Mouse (Mus musculus): ENCODE data around the gene Kat2b. TPM values are rescaled to one million over a fixed set of nuclear protein-coding genes. Genes with fewer than 3 reads are reported as not detected.
A peak's percentile ranks its signal among the peaks of the same experiment; 100 is the strongest.
"Not testable (repeated sequence)": the region's sequence is repeated elsewhere in the genome, so short reads cannot be mapped to it uniquely, and the experiment has no call there.

Gene Kat2b
- total and polyA plus RNA-seq, 3 experiments: 25.2 to 81.3 (median 76.0) TPM

DNA sequence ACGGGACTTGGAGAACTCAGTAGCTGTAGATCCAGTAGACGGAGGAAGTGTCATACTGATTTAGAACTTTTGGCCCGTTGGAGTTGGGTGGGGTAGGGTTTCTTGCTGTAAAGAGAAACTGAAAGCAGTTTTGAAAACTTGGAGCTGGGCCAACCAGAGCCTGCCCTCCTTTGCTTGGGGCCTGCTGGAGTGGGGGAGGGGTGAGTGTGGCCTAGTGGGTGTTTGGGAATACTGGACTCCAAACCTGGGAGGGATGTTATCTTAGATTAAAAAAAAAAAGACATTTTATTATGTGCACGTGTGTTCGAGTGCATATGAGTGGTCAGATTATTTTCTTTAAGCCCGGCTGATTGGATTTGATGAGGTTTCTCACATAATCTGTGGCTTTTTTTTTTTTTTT, 3.2 kb downstream of the Kat2b start:
- DNase-seq: peak; percentile 84

DNA sequence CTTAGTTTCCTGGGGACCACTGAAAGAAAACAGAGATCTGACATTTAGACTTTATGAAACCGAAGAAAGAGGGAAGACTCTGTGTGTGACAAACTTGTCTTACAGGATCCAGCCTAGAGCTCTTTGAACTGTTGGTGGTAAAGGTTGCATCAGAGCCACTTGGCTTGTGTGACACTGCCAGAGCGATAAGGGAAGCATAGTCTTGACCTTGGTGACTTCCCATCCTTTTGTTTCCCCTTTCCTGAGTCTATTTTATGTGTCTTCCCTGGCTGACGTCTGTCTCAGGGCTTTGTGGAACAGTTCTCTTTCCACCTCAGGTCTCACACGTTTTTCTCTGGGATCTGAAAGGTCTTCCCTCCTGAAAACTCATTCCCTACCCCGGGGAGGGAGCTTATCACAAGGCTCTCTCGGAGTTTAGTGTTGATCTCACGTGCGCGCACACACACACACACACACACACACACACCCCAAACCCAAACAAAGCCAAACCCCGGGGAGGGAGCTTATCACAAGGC, 3.8 kb downstream of the Kat2b start:
- DNase-seq: peak; percentile 47

DNA sequence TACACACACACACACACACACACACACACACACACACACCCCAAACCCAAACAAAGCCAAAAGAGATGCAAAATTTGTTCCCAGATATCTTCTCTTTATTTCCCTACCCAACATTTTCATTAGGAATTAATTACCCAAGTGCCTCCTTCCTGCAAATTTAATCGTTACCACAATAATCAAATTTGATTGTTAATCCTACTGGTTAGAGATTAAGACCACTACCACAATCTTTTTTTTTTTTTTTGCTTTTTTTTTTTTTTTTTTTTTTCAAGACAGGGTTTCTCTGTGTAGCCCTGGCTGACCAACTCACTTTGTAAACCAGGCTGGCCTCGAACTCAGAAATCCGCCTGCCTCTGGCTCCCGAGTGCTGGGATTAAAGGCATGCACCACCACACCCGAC, 4.3 kb downstream of the Kat2b start:
- not testable (repeated sequence) for DNase-seq

DNA sequence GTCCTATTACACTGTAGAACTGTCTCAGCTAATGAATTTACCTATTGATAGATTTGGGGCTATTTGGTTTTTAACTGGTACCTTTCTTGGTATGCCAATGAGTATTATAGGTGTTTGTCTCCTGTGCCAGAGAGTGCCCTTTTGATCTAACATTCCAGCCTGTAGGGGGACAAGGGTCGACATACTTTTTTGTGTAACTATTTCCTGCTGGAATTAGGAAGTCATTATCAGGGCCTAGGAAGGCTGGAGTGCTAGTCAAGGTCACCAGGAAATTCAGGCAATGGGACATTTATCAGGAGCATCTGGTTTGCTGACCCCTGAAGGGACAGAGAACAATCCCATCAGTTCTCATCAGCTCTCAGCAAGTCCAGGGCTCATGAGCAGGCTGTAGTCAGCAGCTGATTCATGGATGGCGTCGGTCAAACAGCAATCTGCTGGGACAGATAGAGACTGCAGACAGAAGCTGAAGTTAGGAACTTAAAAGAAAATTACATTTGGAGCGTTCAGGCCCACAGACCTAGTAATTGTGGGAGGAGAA, 6.4 kb downstream of the Kat2b start:
- no peak for DNase-seq

DNA sequence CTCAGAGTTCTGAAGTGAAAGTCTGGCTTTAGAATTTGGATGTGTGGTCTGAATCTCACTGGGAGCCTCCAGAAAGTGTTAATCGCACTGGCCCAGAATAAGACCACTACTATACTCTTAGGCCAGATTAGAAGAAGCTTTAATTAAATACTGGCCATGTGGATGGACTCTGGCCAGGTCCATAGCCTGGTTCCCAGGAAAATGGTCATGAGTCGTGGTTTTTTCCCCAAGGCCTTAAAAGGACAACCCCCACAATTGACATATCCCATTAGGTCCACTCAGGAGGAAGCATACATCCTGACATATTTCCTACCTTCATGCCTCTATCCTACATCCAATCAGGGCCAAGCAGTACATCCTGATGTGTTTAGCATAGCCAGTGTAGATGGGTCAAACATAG, 10.5 kb downstream of the Kat2b start:
- no peak for DNase-seq

DNA sequence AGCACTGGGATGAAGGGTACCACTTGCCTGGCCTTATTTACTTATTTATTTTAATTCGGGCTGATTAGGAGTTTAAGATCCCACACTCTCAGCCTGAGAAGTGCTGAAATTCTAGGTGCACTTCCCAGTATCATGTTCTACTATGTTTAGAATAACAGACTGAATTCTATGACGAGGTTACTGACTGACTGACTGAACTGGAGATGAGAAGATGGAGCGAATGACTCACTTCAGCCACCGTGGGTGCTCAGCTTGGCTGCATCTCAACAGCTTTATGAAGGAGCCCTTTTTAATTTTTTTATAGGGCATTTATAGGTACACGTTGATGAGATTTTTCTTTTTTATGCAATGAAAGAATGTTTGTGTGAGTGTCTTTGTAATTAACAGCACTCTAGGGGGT, 11.1 kb downstream of the Kat2b start:
- no peak for DNase-seq

DNA sequence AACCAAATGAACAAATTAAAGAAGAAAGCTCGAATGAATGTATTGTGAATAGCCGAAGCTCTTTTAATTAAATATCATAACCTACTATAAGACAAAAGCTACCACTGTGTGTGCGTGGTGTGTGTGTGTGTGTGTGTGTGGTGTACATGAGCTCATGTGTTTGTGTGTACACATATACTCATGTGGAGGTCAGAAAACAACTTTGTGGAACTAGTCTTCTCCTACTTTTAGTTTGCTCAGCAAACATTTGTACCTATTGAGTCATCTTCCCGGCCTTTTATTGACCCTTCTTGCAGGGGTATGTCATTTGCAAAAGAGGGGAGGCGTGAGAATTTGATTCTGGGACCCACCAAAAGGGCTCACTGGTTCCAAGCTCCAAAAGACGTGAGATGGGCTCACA, 11.6 kb downstream of the Kat2b start:
- no peak for DNase-seq

DNA sequence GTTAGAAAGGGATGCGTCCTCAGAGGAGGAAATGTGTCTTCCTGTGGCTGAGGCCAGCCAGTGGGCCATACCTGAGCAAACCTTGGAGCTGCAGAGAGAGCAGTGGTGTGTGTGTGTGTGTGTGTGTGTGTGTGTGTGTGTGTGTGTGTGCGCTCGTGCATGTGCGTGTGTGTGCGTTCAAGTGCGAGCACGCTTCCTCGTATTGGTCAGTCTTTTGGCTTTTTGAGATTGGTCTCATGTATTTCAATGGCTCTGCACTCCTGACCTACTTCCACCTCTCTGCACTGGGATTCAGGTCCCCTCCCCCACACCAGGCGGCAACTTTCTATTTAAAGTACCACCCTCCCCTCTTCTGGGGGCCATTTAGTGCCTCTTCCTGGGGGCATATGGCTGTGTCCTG, 12.1 kb downstream of the Kat2b start:
- no peak for DNase-seq

DNA sequence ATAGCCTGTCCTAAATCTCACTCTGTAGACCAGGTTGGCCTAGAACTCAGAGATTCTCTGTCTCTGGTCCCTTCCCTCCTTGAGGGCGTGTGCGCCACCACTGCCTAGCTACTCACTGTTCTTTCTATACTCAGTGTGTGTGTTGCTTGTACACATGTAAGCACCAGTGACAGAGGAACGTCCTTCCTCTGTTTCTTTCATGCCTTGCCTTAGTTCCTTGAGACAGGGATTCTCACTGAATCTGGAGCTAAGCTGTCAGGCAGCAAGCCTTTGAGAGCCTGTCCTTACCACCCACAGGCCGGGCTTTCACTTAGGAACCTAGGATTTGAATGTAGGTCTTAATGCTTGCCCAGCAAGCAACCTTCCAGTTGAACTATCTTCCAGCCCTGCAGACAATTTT, 13.0 kb downstream of the Kat2b start:
- DNase-seq: no peak

DNA sequence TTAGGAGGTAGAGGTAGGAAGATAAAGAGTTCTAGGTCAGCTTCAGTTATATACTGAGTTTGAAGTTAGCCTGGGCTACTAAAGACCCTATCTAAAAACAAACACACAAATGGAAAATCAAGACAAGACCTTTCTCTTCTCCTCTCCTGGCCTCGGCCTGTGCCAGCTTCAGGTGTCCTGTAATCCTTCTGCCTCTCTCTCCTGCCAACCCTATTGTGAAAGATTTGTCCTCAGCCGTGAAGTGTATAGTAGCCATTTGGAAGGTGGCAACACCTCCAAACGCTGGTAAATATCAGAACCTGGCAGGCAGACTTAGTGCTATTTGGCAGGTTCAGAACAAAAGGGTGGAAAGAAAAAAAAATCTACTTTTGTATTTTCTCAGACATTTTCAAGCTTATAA, 13.6 kb downstream of the Kat2b start:
- DNase-seq: no peak

DNA sequence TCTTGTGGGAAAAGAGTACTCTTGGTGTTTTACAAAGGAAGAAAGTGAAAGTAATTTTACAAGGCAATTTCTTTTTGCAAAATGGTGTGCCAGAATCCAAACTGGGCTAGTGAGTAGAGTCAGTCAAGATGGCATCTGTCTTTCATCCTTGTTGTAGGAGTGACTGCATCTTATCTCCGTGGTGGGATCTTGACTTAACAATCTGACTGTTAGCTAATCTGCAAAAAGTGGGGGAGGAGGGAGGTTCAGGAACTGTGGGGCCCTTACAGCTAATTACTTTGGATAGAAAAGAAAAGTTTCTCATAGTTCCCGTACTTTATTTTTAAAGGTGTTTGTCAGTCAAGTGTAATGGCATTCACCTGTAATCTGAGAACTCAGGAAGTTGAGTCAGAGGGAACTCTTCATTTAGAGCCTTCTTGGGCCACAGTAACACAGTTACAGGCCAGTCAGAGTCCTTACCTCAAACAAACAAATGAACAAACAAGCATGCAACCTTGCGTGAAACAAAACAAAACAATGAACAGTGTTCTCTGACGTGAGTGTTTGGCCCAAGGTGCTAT, 15.4 kb downstream of the Kat2b start:
- DNase-seq: no peak

DNA sequence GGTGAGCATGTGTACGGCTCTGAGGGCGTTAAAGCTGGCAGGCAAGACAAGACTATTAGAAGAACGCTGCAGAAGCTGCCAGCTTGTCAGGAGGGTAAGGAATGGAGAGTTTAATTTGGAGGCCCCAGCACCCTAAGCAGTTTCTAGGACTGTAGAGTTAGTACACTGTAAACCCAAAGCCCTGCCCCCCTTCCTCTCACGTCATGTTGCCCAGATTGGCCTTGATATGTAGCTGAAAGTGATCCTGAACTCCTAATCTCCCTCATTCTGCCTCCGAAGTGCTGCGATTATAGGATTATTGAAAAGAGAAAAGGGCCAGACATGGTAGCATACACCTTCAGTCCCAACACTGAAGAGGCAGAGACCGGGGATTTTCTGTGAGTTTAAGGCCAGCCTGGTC, 16.1 kb downstream of the Kat2b start:
- DNase-seq: no peak

DNA sequence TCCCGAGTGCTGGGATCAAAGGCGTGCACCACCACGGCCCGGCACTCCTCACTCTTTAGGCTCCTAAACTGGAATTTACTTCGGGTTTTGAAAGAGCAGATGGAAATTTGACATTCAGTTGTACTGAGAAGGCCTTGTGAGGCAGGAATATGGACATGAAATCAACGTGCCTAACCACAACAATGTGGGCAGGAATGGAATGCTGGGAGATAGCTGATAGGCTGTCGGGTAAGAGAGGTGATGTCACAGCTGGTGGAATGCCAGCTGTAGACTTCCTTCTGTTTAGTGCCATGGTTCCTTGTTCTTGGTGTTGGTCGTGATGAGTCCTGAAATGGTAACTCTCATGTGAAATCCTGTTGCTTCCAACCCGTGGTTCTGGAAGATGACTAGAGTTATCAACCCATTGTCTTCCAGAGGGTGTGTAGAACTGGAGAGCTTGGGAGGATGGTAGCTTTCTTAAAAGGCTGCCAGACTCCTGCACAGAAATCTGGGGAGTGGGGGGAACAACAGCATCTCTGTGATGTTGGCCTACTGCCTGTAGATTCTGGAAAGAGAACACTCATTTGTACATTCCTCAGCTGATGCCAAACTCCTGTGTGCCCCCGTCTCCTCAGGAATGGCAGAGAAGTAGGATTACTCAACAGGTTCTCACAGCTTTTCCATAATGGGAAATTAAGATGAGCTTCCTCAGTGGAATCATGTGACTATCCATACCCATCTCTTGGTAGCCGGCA, 17.4 kb downstream of the Kat2b start:
- no peak for DNase-seq

DNA sequence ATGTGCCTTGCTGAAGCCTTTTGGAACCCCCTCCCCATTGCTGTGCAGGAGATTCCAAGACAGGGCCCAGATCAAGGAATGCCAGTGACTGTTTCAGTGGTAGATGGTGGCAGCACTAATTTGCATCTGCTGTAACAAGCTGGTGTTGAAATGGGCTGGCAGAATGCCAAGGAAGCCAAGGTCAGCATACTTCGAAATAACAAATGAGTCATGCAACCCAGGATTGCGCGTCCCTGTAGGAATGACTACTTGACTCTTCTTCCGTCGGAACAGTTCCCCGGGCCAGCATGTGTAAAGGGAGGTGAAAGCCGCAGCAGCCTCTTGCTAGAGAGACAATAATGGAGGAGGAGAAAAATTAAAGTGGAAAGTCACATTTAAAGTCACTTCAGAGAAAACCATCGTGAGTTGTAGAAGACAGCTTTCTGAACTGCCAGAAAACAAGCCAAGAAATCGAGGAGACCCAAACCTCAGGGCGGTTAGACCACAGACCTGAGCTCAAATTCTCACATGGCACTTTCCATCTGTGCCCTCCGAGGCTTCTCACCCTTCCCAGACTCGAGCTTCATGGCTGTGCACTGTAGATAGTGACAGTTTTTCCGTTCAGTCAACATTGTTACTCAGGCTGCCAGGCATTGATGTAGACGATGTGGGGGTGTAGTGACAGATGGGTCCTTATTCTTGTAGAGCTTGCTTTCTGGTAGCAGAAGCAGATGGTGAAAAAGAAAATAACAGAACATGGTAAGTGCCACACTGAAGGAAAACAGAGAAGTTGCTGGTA, 20.6 kb downstream of the Kat2b start:
- peak; percentile 97 for DNase-seq

DNA sequence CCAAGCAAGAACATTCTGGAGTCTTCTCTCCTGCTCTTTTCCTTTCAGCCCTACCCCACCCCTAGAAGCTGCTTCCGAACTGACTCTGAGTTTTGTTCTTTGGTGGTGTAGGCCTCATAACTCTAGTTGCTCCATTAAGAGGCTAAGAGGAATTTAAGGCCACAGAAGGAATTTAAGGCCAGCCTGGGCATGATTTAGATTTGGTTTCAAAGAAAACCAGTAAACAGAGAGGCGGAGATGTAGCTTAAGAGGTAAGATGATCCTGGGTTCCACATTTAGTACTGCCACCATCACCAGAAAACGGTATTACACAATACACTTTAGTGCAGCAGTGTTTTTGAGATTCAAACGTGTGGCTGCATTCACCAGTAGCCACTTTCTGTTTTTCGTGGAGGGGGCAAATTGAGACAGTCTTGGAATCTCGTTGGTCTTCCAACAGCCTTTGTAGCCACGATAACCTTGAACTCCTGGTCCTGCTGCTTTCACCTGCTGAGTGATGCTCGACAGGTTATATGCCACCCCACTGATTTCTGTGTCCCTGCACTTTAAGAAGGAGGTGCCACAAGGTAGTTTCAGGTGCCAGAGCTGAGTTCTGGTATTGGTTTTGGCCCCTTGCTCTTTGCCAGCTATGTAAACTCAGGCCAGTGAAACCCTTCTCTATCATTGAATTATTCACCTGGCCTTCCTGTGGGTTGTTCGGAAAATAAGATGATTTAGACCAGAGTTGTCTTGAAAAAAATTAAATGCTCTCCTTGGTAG, 21.6 kb downstream of the Kat2b start:
- no peak for DNase-seq

DNA sequence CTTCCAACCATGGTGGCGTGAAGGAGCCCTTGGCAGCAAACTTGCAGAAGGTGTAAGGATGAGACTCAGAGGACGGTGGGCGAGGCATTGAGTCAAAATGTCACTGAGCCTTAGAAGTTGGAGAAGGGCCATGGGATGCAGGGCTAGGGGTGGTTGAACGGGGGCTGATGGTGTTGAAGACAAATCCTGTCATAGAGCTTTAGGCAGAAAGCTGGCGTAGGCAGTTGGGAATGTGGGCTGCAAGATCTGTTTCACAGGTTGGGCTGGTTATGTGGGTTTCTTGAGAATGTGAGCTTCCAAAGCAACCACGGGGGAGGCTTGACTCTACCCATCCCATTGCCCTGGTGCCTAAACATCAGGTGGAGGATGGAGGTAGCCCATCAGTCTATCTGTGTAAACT, 23.4 kb downstream of the Kat2b start:
- no peak for DNase-seq

DNA sequence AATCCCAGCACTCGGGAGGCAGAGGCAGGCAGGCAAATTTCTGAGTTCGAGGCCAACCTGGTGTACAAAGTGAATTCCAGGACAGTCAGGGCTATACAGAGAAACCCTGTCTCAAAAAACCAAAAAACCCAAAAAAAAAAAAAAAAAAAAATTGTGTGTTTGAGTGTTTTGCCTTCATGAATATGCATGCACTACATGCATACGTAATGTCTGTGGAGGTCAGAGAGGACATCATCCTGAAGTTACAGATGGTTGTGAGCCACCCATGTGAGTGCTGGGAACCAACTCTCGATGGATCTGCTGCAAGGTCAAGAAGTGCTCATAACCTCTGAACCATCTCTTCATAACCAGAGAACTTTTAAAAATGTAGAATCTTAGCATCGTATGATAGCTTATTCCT, 25.2 kb downstream of the Kat2b start:
- DNase-seq: no peak

DNA sequence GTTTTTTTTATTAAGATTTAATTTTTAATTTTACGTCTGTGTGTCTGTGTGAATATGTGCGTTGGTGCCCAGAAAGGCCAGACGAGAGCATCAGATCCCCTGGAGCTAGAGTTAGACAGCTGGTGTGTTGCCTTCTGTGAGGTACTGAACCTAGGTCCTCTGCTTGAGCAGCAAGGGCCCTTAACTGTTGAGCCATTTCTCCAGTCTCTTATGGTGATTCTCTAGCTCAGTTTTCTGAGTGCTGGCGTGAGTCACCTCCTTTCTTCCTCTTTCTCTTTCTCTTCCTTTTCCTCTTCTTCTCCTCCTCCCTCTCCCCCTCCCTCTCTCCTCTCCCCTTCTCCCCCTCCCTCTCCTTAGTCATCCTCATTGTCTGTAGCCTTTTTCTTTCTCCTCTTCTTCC, 27.9 kb downstream of the Kat2b start:
- DNase-seq: no peak

DNA sequence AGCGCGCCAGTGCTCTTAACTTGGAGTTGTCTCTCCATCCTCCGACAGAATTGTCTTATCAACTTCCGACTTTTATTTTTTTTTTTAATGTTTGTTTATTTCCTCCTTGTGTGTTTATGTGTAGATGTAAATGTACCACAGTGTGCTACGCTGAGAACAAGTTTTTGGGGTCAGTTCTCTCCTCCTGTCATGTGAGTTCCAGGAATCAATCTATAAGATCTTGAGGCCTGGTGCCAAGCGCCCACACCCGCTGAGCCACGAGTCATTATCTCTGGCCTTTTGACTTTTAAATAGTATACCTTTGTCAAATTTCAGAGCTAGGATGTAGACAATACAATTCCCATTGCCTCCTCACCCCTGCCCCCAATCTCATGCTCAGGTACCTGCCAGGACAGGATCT, 28.9 kb downstream of the Kat2b start:
- no peak for DNase-seq

DNA sequence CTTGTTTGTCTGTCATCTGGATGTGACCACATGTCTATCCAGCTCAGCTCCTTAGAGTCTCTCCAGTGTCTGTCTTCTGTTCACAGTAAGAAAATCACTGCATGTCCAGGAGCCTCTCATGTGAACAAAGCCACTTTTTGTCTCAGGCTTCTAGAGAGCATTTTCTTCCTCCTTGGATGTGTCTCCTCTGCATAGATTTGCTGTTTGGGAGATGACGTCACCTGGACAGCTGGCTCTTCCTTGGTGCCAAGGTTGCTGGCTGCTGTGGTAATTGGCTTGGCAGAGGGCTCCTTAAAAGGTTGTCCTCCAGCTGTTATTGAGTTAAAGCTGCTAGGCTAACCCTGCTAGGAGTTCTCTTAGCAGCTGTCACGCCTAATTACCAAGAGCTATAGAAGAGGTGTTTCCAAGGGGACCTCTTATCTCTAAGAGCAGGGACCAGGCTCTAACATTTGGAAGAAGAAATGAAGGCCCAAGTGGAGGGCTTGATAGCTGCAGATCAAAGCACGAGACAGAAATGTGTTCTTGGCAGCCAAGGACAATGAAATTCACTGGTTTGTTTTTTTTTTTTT, 29.7 kb downstream of the Kat2b start:
- peak; percentile 87 for DNase-seq

DNA sequence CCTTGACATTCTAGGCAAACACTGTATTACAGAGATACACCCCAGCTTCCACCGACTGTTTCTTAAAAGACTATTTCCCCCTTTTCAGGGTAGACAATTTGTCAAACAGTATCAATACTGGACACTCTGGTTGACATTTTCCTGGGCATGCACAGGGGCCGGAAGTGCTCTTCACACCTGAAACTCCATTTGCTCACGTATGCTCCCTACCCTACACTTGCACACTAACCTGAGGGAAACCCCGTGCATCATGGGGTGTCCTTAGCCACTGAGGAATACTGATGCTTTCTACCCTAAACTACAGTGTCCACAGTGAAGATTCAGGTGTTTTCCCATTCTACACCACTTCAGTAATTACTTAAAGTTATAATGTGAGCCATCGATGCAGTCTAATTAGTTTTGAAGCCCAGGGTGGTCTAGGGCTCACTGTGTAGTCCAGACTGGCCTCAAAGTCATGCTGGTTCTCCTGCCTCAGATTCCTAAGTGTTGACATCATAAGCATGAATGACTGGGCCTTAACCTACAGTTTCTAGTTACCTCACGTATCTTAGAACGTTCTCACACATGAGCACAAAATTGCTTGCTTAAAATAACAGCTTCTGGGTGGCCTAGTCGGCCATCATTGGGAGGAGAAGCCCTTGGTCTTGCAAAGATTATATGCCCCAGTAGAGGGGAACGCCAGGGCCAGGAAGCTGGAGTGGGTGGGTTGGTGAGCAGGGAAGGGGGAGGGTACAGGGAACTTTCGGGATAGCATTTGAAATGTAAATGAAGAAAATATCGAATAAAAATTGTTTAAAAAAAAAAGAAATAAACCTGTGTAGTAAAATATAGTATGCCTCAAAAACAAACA, 30.5 kb downstream of the Kat2b start:
- no peak for DNase-seq
